In genomic region chr12:101718755-101719150, GRCm38 (mm10) we compare ENCODE assay signal across 8 mouse cellular contexts. TPM values are rescaled to one million over a fixed set of nuclear protein-coding genes. Genes with fewer than 3 reads are reported as not detected.
A peak's percentile ranks its signal among the peaks of the same experiment; 100 is the strongest.
DNase-seq lines count a peak whose midpoint lies in the region; ATAC-seq and TF ChIP-seq lines count a peak whose summit lies in the region.

No protein-coding gene starts in this region.

- H3K27me3 ChIP-seq in heart, embryonic 16.5 days (ENCODE audit: control insufficient read depth, insufficient read depth, low read length) = peaks cover 5% of the 10 kb centered on the region
- H3K27me3 ChIP-seq in limb, embryonic 12.5 days = peaks cover 8% of the 10 kb centered on the region
- peaks cover 40% of the 10 kb centered on the region for H3K27me3 ChIP-seq in midbrain, embryonic 10.5 days (ENCODE audit: low read depth, poor library complexity, severe bottlenecking)

- H3K9ac ChIP-seq in heart, embryonic 16.5 days (ENCODE audit: low read length) = no peak overlapping the region
- H3K9ac ChIP-seq in limb, embryonic 12.5 days (replicated peaks) = peak overlapping the region; percentile 57

- no peaks in the 10 kb centered on the region for H3K9me3 ChIP-seq in heart, embryonic 16.5 days (replicated peaks; ENCODE audit: control insufficient read depth, low read length)
- no peaks in the 10 kb centered on the region for H3K9me3 ChIP-seq in limb, embryonic 12.5 days
- no peaks in the 10 kb centered on the region for H3K9me3 ChIP-seq in midbrain, embryonic 10.5 days (replicated peaks)

- peak overlapping the region; percentile 60 for H3K4me3 ChIP-seq in bone marrow macrophage, adult 2 months (ENCODE audit: insufficient read depth, low read length)
- H3K4me3 ChIP-seq in heart, embryonic 16.5 days (ENCODE audit: low read length) = peak overlapping the region; percentile 74
- H3K4me3 ChIP-seq in limb, embryonic 12.5 days (replicated peaks) = peak overlapping the region; percentile 67
- H3K4me3 ChIP-seq in midbrain, embryonic 10.5 days = peak overlapping the region; percentile 81

- no peak overlapping the region for H3K27ac ChIP-seq in bone marrow macrophage, adult 2 months (ENCODE audit: insufficient read depth, low read depth, low read length)
- no peak overlapping the region for H3K27ac ChIP-seq in heart, embryonic 16.5 days (ENCODE audit: low read length)
- H3K27ac ChIP-seq in limb, embryonic 12.5 days = no peak overlapping the region
- no peak overlapping the region for H3K27ac ChIP-seq in midbrain, embryonic 10.5 days (replicated peaks)

- WGBS in heart, embryonic 16.5 days = 3% methylated on average over 9 of the region's 9 CpGs
- 2% methylated on average over 9 of the region's 9 CpGs for WGBS in limb, embryonic 12.5 days
- WGBS in midbrain, embryonic 10.5 days = 1% methylated on average over 9 of the region's 9 CpGs

- ATAC-seq in heart, embryonic 16.5 days (replicated peaks; ENCODE audit: extremely low read depth, insufficient read depth, low FRiP score) = peak; percentile 49
- peak; percentile 80 for ATAC-seq in limb, embryonic 12.5 days (ENCODE audit: insufficient number of reproducible peaks, insufficient read depth, low FRiP score, low TSS enrichment, low read depth)

- H3K4me1 ChIP-seq in bone marrow macrophage, adult 2 months (ENCODE audit: control insufficient read depth, insufficient read depth, low read length) = no peaks in the 10 kb centered on the region
- peaks cover 5% of the 10 kb centered on the region; the same call in 1 of the 2 replicates for H3K4me1 ChIP-seq in heart, embryonic 16.5 days (ENCODE audit: control insufficient read depth, insufficient read depth, low read length)
- no peaks in the 10 kb centered on the region for H3K4me1 ChIP-seq in limb, embryonic 12.5 days (replicated peaks)
- H3K4me1 ChIP-seq in midbrain, embryonic 10.5 days = peaks cover 12% of the 10 kb centered on the region

- no peaks in the 10 kb centered on the region for H3K36me3 ChIP-seq in heart, embryonic 16.5 days (ENCODE audit: control insufficient read depth, insufficient read depth)
- H3K36me3 ChIP-seq in limb, embryonic 12.5 days = no peaks in the 10 kb centered on the region
- no peaks in the 10 kb centered on the region for H3K36me3 ChIP-seq in midbrain, embryonic 10.5 days

- DNase-seq in R1 (ENCODE audit: low read depth, low spot score) (peak; percentile 88), MN1 (ENCODE audit: low spot score) (no peak)
- DNase-seq in midbrain, embryonic 10.5 days (ENCODE audit: low spot score) = peak; percentile 44
- DNase-seq in c-Kit-positive CD71-positive TER-119-positive erythroid progenitor cells, embryonic 14.5 days (ENCODE audit: low spot score) = no peak
- DNase-seq in left cerebral cortex, adult 9 months (ENCODE audit: low spot score in 2 of 2) = no peak

- peak overlapping the region; percentile 100 for H3K4me2 ChIP-seq in heart, embryonic 16.5 days (ENCODE audit: low read depth, low read length)
- H3K4me2 ChIP-seq in limb, embryonic 12.5 days = peak overlapping the region; percentile 91

- TF ChIP-seq CTCF in bone marrow macrophage, adult 2 months (IDR thresholded peaks at IDR 0.05; ENCODE audit: low read depth, low read length) = no peak

- TF ChIP-seq POLR2A in bone marrow macrophage, adult 2 months (IDR thresholded peaks at IDR 0.05; ENCODE audit: borderline replicate concordance, low read depth, low read length) = no peak

RNA-seq across cellular contexts. Expression of gene Tc2n, which starts 0.4 kb away (rescaled TPM):
- 0.15 TPM in 1 of 2 replicates, not detected in the other for polyA plus RNA-seq in bone marrow macrophage, adult 2 months (2012; ENCODE audit: insufficient read depth, insufficient read length, missing spikeins)
- polyA plus RNA-seq in heart, embryonic 16.5 days (2015; fragmentation: Nextera tagmentation; extraction: Ambion mirVana) = 0.35 and 1.3 TPM in 2 replicates
- 0.40 and 0.41 TPM in 2 replicates for polyA plus RNA-seq in limb, embryonic 12.5 days (2016; fragmentation: Nextera tagmentation; extraction: Ambion mirVana)
- polyA plus RNA-seq in midbrain, embryonic 10.5 days (2016; fragmentation: Nextera tagmentation; extraction: Ambion mirVana) = 0.04 and 0.09 TPM in 2 replicates

Comparison
In these comparisons a context has a peak if more than half of its experiments do, and no peak if none do; other contexts are left out.
1. DNase-seq: peak in R1 (single experiment) and midbrain, embryonic 10.5 days (single experiment); none in MN1 (single experiment), c-Kit-positive CD71-positive TER-119-positive erythroid progenitor cells, embryonic 14.5 days (single experiment) and left cerebral cortex, adult 9 months (0 of 2).
2. Peak in every context shown above with its lines, with median percentiles within 50 percentile points of each other: H3K4me3 ChIP-seq.